Mouse (Mus musculus) CH12.LX (cell line): ENCODE results near the gene Baz1b. TPM values are rescaled to one million over a fixed set of nuclear protein-coding genes. Genes with fewer than 3 reads are reported as not detected.

Experiments used
- DNase-seq: peaks from one replicate; pipeline ENCODE4 v3.0.0-alpha.2; 2013; ENCODE audit errors: extremely low read depth
- H3K27ac ChIP-seq: 2 replicates; pipeline ENCODE4 v1.5.1; 2012; ENCODE audit warnings: low read depth, mild to moderate bottlenecking, control low read depth, moderate library complexity; ENCODE audit not compliant: insufficient read depth
- H3K27me3 ChIP-seq: replicated peaks from 2 replicates; pipeline ENCODE3; 2012; ENCODE audit warnings: inconsistent platforms
- H3K36me3 ChIP-seq, 2 experiments: replicated peaks in 1 of 2; 2 replicates each; pipeline versions ENCODE3 to v1.6.1; 2012; ENCODE audit warnings: inconsistent platforms in 1 of 2, low read length in 1 of 2, mild to moderate bottlenecking in 1 of 2, mixed read lengths in 1 of 2, moderate library complexity in 1 of 2; ENCODE audit not compliant: control insufficient read depth in 1 of 2, insufficient read depth in 1 of 2
- H3K4me1 ChIP-seq, 2 experiments: 2 replicates each; pipeline ENCODE4 v1.6.1; 2012; ENCODE audit warnings: inconsistent platforms in 1 of 2, moderate library complexity in 1 of 2; ENCODE audit not compliant: insufficient read depth in 2 of 2, control insufficient read depth in 1 of 2
- H3K4me2 ChIP-seq: 2 replicates; pipeline ENCODE4 v1.6.1; 2012; ENCODE audit warnings: low read depth, mild to moderate bottlenecking, control low read depth; ENCODE audit not compliant: poor library complexity, insufficient read depth, severe bottlenecking
- H3K4me3 ChIP-seq, 3 experiments: fragments of 150-350 bp in 1 of 3; sonication (generic) in 1 of 3; replicated peaks in 1 of 3; 2 replicates each; pipeline versions ENCODE3 to v1.5.1; 2011 to 2012; ENCODE audit warnings: low read depth in 2 of 3, low read length in 2 of 3, mild to moderate bottlenecking in 2 of 3, moderate library complexity in 2 of 3, control low read depth in 1 of 3, improper control_type of control experiment in 1 of 3, inconsistent platforms in 1 of 3, mixed read lengths in 1 of 3; ENCODE audit not compliant: poor library complexity in 1 of 3
- H3K79me2 ChIP-seq: replicated peaks from 2 replicates; pipeline ENCODE4 v1.6.1; 2012; ENCODE audit warnings: mild to moderate bottlenecking, moderate library complexity; ENCODE audit not compliant: control insufficient read depth, poor library complexity, insufficient read depth, severe bottlenecking; ENCODE audit errors: extremely low read depth
- H3K9ac ChIP-seq: 2 replicates; pipeline ENCODE4 v1.6.1; 2012; ENCODE audit warnings: low read depth, mild to moderate bottlenecking, control low read depth, moderate library complexity; ENCODE audit not compliant: insufficient read depth
- H3K9me3 ChIP-seq: replicated peaks from 2 replicates; pipeline ENCODE3; 2012; ENCODE audit warnings: low read length, inconsistent platforms, mixed read lengths
- CTCF ChIP-seq, 2 experiments: IDR thresholded peaks in 1 of 2; conservative IDR thresholded peaks in 1 of 2; 2 replicates each; pipeline ENCODE4 v1.5.1; 2011 to 2012; ENCODE audit warnings: low read depth in 2 of 2, low read length in 2 of 2, improper control_type of control experiment in 1 of 2, inconsistent platforms in 1 of 2, mild to moderate bottlenecking in 1 of 2, moderate library complexity in 1 of 2
- JUN ChIP-seq: IDR thresholded peaks from 2 replicates; pipeline ENCODE4 v1.6.1; 2011; ENCODE audit warnings: low read depth, mild to moderate bottlenecking, low read length, improper control_type of control experiment, moderate library complexity; ENCODE audit not compliant: insufficient read depth
- KAT2A ChIP-seq: IDR thresholded peaks from 2 replicates; pipeline ENCODE4 v1.6.1; 2012; ENCODE audit warnings: low read length, improper control_type of control experiment, inconsistent platforms; ENCODE audit not compliant: insufficient replicate concordance
- MAX ChIP-seq: IDR thresholded peaks from 2 replicates; pipeline ENCODE4 v1.6.1; 2011; ENCODE audit warnings: low read length, improper control_type of control experiment
- MXI1 ChIP-seq: IDR thresholded peaks from 2 replicates; pipeline ENCODE4 v1.6.1; 2011; ENCODE audit warnings: mild to moderate bottlenecking, low read depth, low read length, improper control_type of control experiment
- MYC ChIP-seq: IDR thresholded peaks from 2 replicates; pipeline ENCODE4 v1.6.1; 2011; ENCODE audit warnings: low read depth, mild to moderate bottlenecking, improper control_type of control experiment, low read length
- NRF1 ChIP-seq: IDR thresholded peaks from 2 replicates; pipeline ENCODE4 v1.6.1; 2014; ENCODE audit warnings: low read depth, mild to moderate bottlenecking, inconsistent platforms, low read length, improper control_type of control experiment, moderate library complexity
- TBP ChIP-seq: conservative IDR thresholded peaks from 2 replicates; pipeline ENCODE4 v1.6.1; 2011; ENCODE audit warnings: low read depth, low read length, improper control_type of control experiment
- TCF12 ChIP-seq: IDR thresholded peaks from 2 replicates; pipeline ENCODE4 v1.6.1; 2014; ENCODE audit warnings: low read depth, mild to moderate bottlenecking, inconsistent platforms, low read length, improper control_type of control experiment
- dilution Hi-C: fragments of 300-500 bp; cut with MboI; formaldehyde crosslinking; loops from 2 replicates; pipeline ENCODE4 v1.14.3; 2020; ENCODE audit warnings: low sequenced_read_pairs; ENCODE audit not compliant: extremely low pct_unique_long_range_greater_than_20kb, extremely low pct_ligation_motif_present
- in situ Hi-C: fragments of 300-500 bp; cut with MboI; formaldehyde crosslinking; loops from 3 replicates; pipeline ENCODE4 v1.14.3; 2019; ENCODE audit warnings: low sequenced_read_pairs, low pct_ligation_motif_present, low pct_unique_long_range_greater_than_20kb, mixed read lengths
- polyA plus RNA-seq: library from polyadenylated mRNA; unstranded; fragments of >175 nt; gene quantifications from 2 replicates; pipeline ENCODE4 v1.2.1, GENCODE M21; 2012; ENCODE audit warnings: low read depth; ENCODE audit not compliant: insufficient read length
- total RNA-seq, 2 experiments: library from RNA; depleted of rRNA; stranded (reverse); fragments of 300-350 nt in 1 of 2; fragments of >200 nt in 1 of 2; gene quantifications; 2 replicates each; pipeline ENCODE4 v1.2.3; 2012 to 2014

Baz1b gene
- total and polyA plus RNA-seq, 3 experiments = 53.3 to 85.4 (median 60.0) TPM

GRCm38 (mm10) chr5:135149820-135150178, 37.3 kb upstream of the Baz1b start:
- H3K9me3 ChIP-seq = no peaks in the 10 kb centered on the region
- H3K9ac ChIP-seq = peak overlapping the region; percentile 70
- H3K27me3 ChIP-seq = no peaks in the 10 kb centered on the region
- H3K4me3 ChIP-seq = peak overlapping the region; percentile 80 to 95 (median 91)
- dilution Hi-C loops = no loop called here
- peaks cover 0 to 16% of the 10 kb centered on the region in 2 experiments; a peak in 2 of 4 replicates for H3K4me1 ChIP-seq
- peaks cover 15 to 28% of the 10 kb centered on the region in 2 experiments for H3K36me3 ChIP-seq
- H3K27ac ChIP-seq = no peak overlapping the region
- TF ChIP-seq MYC (peak; percentile 75), KAT2A (no peak), MAX (no peak), JUN (no peak), TBP (no peak), MXI1 (peak; percentile 66; the same call in 1 of the 2 replicates), TCF12 (0 out of 2 replicates have a peak, but pooled peaks have one; percentile 2), NRF1 (no peak)
- H3K79me2 ChIP-seq = peaks cover 11% of the 10 kb centered on the region
- in situ Hi-C loops = no loop called here
- H3K4me2 ChIP-seq = peak overlapping the region; percentile 72; the same call in 1 of the 2 replicates
- no peak for DNase-seq

GRCm38 (mm10) chr5:135156496-135156895, 30.6 kb upstream of the Baz1b start:
- no peak overlapping the region for H3K4me2 ChIP-seq
- peaks cover 5% of the 10 kb centered on the region for H3K9me3 ChIP-seq
- TF ChIP-seq CTCF (conservative IDR thresholded peaks at IDR 0.05 in 1 of 2, IDR thresholded peaks at IDR 0.05 in 1 of 2; ENCODE audit: low read depth in 2 of 2, low read length in 2 of 2) = 0 out of 4 replicates have a peak, but pooled peaks of 1 of the 2 experiments have one; percentile 13
- no peak for TF ChIP-seq KAT2A
- TF ChIP-seq, all 38 proteins: peak for 1
- dilution Hi-C loops = no loop called here
- in situ Hi-C loops = no loop called here
- no peak overlapping the region for H3K9ac ChIP-seq
- H3K79me2 ChIP-seq = no peaks in the 10 kb centered on the region
- H3K36me3 ChIP-seq = peaks cover 65 to 89% of the 10 kb centered on the region in 2 experiments
- no peaks in the 10 kb centered on the region for H3K27me3 ChIP-seq
- no peak overlapping the region for H3K4me3 ChIP-seq
- no peaks in the 10 kb centered on the region for H3K4me1 ChIP-seq
- peak; percentile 14 for DNase-seq
- H3K27ac ChIP-seq = no peak overlapping the region

GRCm38 (mm10) chr5:135161221-135161620, 25.8 kb upstream of the Baz1b start:
- Histone ChIP-seq H3K9ac (no peak overlapping the region), H3K4me1 (peaks cover 0 to 4% of the 10 kb centered on the region in 2 experiments; a peak in 1 of 4 replicates), H3K4me2 (no peak overlapping the region), H3K27me3 (no peaks in the 10 kb centered on the region), H3K9me3 (peaks cover 5% of the 10 kb centered on the region), H3K27ac (no peak overlapping the region), H3K4me3 (no peak overlapping the region), H3K36me3 (peaks cover 43 to 68% of the 10 kb centered on the region in 2 experiments), H3K79me2 (no peaks in the 10 kb centered on the region)
- no peak for DNase-seq
- dilution Hi-C loops (no loop called here), in situ Hi-C loops (no loop called here)
- TF ChIP-seq MXI1 = no peak
